Mouse (Mus musculus) kidney, embryonic 15.5 days (tissue): ENCODE results near the gene Rad51b. TPM values are rescaled to one million over a fixed set of nuclear protein-coding genes. Genes with fewer than 3 reads are reported as not detected.

Experiments
- ATAC-seq: fragments of 200-750 bp; cut with Nextera tagmentation; replicated peaks from 2 replicates; pipeline ENCODE4 v1.8.0; 2017; ENCODE audit warnings: moderate TSS enrichment; ENCODE audit not compliant: low FRiP score
- H3K27ac ChIP-seq: fragments of 300-500 bp; sonication (generic); 2 replicates; pipeline ENCODE4 v1.5.1; 2015; ENCODE audit warnings: mild to moderate bottlenecking, inconsistent platforms
- H3K27me3 ChIP-seq: fragments of 300-500 bp; sonication (generic); 2 replicates; pipeline ENCODE4 v1.6.1; 2015; ENCODE audit warnings: inconsistent platforms
- H3K36me3 ChIP-seq: fragments of 300-500 bp; sonication (generic); 2 replicates; pipeline ENCODE4 v1.6.1; 2015; ENCODE audit warnings: inconsistent platforms
- H3K4me1 ChIP-seq: fragments of 300-500 bp; sonication (generic); 2 replicates; pipeline ENCODE4 v1.6.1; 2015; ENCODE audit warnings: inconsistent platforms
- H3K4me2 ChIP-seq: fragments of 300-500 bp; sonication (generic); 2 replicates; pipeline ENCODE4 v1.6.1; 2015; ENCODE audit warnings: moderate library complexity, mild to moderate bottlenecking, inconsistent platforms
- H3K4me3 ChIP-seq: fragments of 300-500 bp; sonication (generic); replicated peaks from 2 replicates; pipeline ENCODE4 v1.5.1; 2015; ENCODE audit warnings: mild to moderate bottlenecking, inconsistent platforms
- H3K9ac ChIP-seq: fragments of 300-500 bp; sonication (generic); 2 replicates; pipeline ENCODE4 v1.6.1; 2015; ENCODE audit warnings: mild to moderate bottlenecking, inconsistent platforms
- H3K9me3 ChIP-seq: fragments of 300-500 bp; sonication (generic); replicated peaks from 2 replicates; pipeline ENCODE4 v1.6.1; 2016; ENCODE audit warnings: inconsistent platforms
- WGBS: fragments of 180-500 bp; shearing (Covaris S2); methylation state at CpG from one replicate; pipeline ENCODE4 v1.1.7; 2015; ENCODE audit warnings: mixed read lengths; 5-methylcytosine and 5-hydroxymethylcytosine counted together
- polyA plus RNA-seq: library from polyadenylated mRNA; unstranded; fragments of >200 nt; fragmentation: Nextera tagmentation; extraction: Ambion mirVana; gene quantifications from 2 replicates; pipeline ENCODE4 v1.2.1, GENCODE M21; 2015

Rad51b gene
- polyA plus RNA-seq, 1 experiment from 2014 or later, result 8.2 TPM

- H3K27me3 ChIP-seq, result no peaks in the 10 kb centered on the region
- H3K27ac ChIP-seq, result no peak overlapping the region
- H3K4me2 ChIP-seq, result no peak overlapping the region
- H3K9me3 ChIP-seq, result no peaks in the 10 kb centered on the region
- ATAC-seq, result no peak
- WGBS, result 82% methylated on average over 5 of the region's 5 CpGs
- H3K4me3 ChIP-seq, result no peak overlapping the region
- no peak overlapping the region for H3K9ac ChIP-seq
- peaks cover 38% of the 10 kb centered on the region for H3K4me1 ChIP-seq
- no peaks in the 10 kb centered on the region for H3K36me3 ChIP-seq
Observed at GRCm38 (mm10) chr12:79357631-79358030, 60.5 kb downstream of the Rad51b start.

DNA sequence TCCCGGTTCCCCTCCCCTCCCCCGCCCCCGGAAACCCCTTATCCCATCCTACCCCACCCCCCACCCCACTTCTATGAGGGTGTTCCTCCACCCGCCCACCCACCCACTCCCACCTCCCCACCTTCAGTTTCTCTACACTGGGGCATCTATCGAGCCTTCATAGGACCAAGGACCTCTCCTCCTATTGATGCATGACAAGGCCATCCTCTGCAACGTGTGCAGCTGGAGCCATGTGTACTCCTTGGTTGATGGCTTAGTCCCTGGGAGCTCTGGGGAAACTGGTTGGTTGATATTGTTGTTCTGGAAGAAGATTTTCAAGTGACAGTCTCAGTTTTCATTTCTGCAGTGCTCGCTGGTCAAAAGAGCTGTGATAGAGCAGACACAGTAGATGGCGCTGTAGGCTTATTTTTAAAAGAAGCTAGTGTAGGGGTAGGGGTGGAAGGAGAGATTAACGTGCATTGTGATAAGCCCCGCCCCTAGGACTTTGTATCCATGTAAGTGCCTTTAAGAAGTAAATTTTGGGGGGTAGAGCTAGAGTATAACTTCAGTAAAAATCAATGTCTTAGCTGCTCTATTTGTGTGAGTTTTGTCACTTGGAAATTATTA is 61.6 kb downstream of the Rad51b start:
- H3K36me3 ChIP-seq, result no peaks in the 10 kb centered on the region
- peak; percentile 74 for ATAC-seq
- H3K4me3 ChIP-seq, result no peak overlapping the region
- WGBS, result 23% methylated on average over 10 of the region's 10 CpGs
- no peaks in the 10 kb centered on the region for H3K27me3 ChIP-seq
- peaks cover 30% of the 10 kb centered on the region for H3K4me1 ChIP-seq
- no peak overlapping the region for H3K4me2 ChIP-seq
- H3K9me3 ChIP-seq, result no peaks in the 10 kb centered on the region
- H3K27ac ChIP-seq, result no peak overlapping the region
- no peak overlapping the region for H3K9ac ChIP-seq

DNA sequence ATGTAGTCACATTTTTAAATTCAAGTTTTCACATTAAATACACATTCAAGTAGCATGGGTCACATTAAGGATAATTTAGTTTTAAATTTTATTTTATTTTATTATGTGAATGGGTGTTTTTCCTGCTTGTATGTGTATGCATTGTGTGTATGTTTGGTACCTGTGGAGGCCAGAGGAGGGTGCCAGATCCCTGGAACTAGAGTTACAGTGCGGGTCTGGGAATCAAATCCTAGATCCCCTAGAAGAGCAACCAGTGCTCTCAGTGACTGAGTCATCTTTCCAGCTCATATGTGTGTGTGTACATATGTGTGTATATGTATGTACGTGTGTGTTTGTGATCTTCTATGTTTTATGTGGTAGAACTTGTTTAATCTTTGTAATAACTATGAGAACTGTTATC is 62.3 kb downstream of the Rad51b start:
- Histone ChIP-seq H3K27ac (no peak overlapping the region; the same call in 1 of the 2 replicates), H3K4me3 (no peak overlapping the region), H3K4me2 (no peak overlapping the region), H3K9me3 (no peaks in the 10 kb centered on the region), H3K36me3 (no peaks in the 10 kb centered on the region), H3K4me1 (peaks cover 24% of the 10 kb centered on the region), H3K9ac (no peak overlapping the region), H3K27me3 (no peaks in the 10 kb centered on the region)
- 95% methylated on average over 2 of the region's 2 CpGs for WGBS
- no peak for ATAC-seq

DNA sequence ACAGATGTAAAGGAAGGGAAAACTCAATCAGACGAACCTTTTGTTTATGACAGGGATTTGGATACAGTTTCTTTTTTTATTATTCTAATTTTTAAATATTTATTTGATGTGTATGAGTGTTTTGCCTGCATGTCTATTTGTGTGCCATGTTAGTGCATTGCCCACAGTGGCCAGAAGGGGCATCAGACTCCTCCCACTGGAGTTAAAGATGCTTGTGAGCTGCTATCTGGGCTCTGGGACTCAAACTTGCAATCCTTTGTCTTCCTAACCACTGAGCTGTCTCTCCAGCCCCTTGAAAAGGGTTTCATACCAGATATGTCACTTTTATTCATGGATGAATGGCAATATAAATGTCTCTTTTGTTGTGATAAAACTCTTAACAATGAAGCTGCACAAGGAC is 65.1 kb downstream of the Rad51b start:
- H3K4me1 ChIP-seq, result 0 out of 2 replicates have a peak, but pooled peaks cover 2% of the 10 kb centered on the region
- no peaks in the 10 kb centered on the region for H3K9me3 ChIP-seq
- H3K4me3 ChIP-seq, result no peak overlapping the region
- no peak overlapping the region for H3K27ac ChIP-seq
- H3K4me2 ChIP-seq, result no peak overlapping the region
- H3K27me3 ChIP-seq, result no peaks in the 10 kb centered on the region
- no peak overlapping the region for H3K9ac ChIP-seq
- no peak for ATAC-seq
- H3K36me3 ChIP-seq, result no peaks in the 10 kb centered on the region
- WGBS, result 80% methylated on average over 1 of the region's 1 CpGs

DNA sequence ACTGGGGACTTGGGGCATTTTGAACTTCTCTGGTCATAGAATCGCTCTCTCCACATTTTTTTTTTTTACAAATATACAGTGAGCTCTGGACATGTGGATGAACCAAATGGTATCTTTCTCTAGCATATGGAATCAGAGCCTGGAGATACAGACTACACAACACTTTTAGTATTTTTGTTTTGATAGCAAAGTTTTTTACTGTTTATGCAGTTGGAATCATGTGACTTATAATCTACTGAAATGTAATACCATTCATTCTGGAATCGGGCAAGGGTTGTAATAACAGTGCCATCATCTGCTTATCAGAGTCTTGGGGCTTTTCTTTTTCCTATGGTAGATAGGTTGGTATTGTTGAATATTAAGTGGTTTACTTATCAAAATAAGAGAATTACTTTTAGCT is 67.2 kb downstream of the Rad51b start:
- no peaks in the 10 kb centered on the region for H3K9me3 ChIP-seq
- no peak overlapping the region for H3K4me3 ChIP-seq
- WGBS, result 87% methylated on average over 2 of the region's 2 CpGs
- H3K4me2 ChIP-seq, result no peak overlapping the region
- no peaks in the 10 kb centered on the region for H3K4me1 ChIP-seq
- H3K27me3 ChIP-seq, result no peaks in the 10 kb centered on the region
- no peaks in the 10 kb centered on the region for H3K36me3 ChIP-seq
- ATAC-seq, result no peak
- no peak overlapping the region for H3K27ac ChIP-seq
- no peak overlapping the region for H3K9ac ChIP-seq

GRCm38 (mm10) chr12:79368818-79369217 is 71.7 kb downstream of the Rad51b start:
- H3K9ac ChIP-seq, result no peak overlapping the region
- no peak for ATAC-seq
- no peak overlapping the region for H3K27ac ChIP-seq
- H3K9me3 ChIP-seq, result no peaks in the 10 kb centered on the region
- 0 out of 2 replicates have a peak, but pooled peaks cover 5% of the 10 kb centered on the region for H3K4me1 ChIP-seq
- H3K36me3 ChIP-seq, result no peaks in the 10 kb centered on the region
- H3K4me2 ChIP-seq, result no peak overlapping the region
- WGBS, result 94% methylated on average over 3 of the region's 3 CpGs
- no peak overlapping the region for H3K4me3 ChIP-seq
- no peaks in the 10 kb centered on the region for H3K27me3 ChIP-seq

- no peak for ATAC-seq
- Histone ChIP-seq H3K4me3 (no peak overlapping the region), H3K27ac (no peak overlapping the region), H3K36me3 (no peaks in the 10 kb centered on the region), H3K27me3 (no peaks in the 10 kb centered on the region), H3K9ac (no peak overlapping the region), H3K9me3 (no peaks in the 10 kb centered on the region), H3K4me1 (0 out of 2 replicates have a peak, but pooled peaks cover 5% of the 10 kb centered on the region), H3K4me2 (no peak overlapping the region)
- 70% methylated on average over 7 of the region's 7 CpGs for WGBS
Observed at GRCm38 (mm10) chr12:79369512-79370165, 72.6 kb downstream of the Rad51b start.

DNA sequence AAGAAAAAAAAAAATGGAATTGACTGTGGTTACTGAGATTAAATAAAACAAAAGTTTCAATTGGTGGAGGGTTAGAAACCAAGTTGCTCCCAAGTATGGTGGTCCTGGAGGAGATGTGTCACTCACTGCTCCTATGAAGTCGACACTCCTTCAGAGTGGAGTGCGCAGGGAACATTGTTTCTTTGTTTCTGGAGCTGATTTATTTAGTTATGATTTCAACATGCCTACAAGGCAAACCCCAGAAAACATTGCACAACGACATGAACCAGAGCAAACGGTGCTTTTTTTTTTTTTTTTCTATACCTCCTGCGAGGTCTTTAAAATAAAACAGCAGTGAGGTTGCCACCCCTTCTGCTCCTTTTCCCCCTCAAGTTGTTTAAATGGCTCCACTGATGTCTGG is 75.6 kb downstream of the Rad51b start:
- Histone ChIP-seq H3K27ac (no peak overlapping the region), H3K4me3 (no peak overlapping the region), H3K4me1 (0 out of 2 replicates have a peak, but pooled peaks cover 6% of the 10 kb centered on the region), H3K9me3 (no peaks in the 10 kb centered on the region), H3K27me3 (no peaks in the 10 kb centered on the region), H3K4me2 (no peak overlapping the region), H3K36me3 (no peaks in the 10 kb centered on the region), H3K9ac (no peak overlapping the region)
- no peak for ATAC-seq
- 78% methylated on average over 5 of the region's 5 CpGs for WGBS

DNA sequence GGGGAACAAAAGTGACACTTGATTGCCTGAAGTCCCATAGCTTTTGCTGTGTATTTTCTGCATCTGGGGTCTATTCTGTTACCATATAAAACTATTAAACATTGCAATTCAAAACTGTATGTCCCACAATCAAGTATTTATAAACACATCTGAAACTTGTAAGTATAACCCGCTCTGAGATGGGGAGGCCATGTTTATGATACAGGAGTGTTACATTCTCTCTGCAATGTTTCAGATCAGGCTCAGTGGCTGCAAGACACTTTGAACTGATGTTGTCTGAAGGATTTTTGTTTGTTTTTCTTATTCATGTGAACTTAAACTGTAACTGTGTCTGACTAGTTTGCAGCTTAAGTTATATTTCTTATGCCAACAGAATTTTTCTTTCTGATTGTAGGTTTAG is 80.3 kb downstream of the Rad51b start:
- no peaks in the 10 kb centered on the region for H3K27me3 ChIP-seq
- H3K4me1 ChIP-seq, result 0 out of 2 replicates have a peak, but pooled peaks cover 2% of the 10 kb centered on the region
- H3K9me3 ChIP-seq, result no peaks in the 10 kb centered on the region
- 78% methylated on average over 1 of the region's 1 CpGs for WGBS
- no peak overlapping the region for H3K4me3 ChIP-seq
- no peak overlapping the region for H3K27ac ChIP-seq
- no peak overlapping the region for H3K9ac ChIP-seq
- ATAC-seq, result no peak
- no peak overlapping the region for H3K4me2 ChIP-seq
- no peaks in the 10 kb centered on the region for H3K36me3 ChIP-seq

DNA sequence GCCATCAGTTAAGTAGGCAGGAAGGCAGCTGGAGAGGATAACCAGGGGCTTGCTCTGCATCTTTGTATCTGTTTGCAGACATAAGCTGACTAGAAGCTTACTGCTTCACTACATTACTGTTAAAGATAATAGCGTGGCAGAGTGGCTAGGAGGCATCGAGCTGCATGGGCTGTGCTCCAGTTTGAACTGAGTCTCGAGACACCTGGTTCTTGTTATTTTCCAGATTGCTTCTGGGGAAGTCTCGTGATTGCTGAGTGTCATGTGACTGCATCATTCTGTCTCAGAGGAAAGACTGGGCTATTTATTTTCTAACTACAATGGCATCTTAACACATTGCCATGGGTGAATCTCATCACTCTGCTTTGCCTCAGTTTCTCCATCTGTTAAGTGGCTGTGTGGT is 80.8 kb downstream of the Rad51b start:
- no peak overlapping the region for H3K4me2 ChIP-seq
- no peak overlapping the region for H3K27ac ChIP-seq
- ATAC-seq, result no peak

DNA sequence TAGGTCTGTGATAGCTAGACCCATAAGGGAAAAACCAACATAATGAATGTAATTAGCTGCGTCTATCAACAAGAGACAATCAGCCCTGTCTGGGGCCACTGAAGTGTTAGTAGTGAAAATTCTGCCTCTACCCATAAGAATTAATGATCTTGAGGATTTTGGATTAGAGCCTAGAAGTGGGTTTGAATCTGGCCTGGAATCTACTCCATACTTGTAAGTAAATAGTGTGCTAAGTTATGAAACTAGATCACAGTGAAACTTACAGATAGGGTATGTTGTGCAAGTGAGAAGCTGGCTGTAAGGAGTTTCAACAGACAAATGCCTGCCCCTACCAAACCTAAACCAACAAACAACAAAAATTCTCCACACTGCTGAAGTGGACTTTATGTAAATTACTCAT is 83.1 kb downstream of the Rad51b start:
- H3K9ac ChIP-seq, result no peak overlapping the region
- peaks cover 4% of the 10 kb centered on the region; the same call in 1 of the 2 replicates for H3K4me1 ChIP-seq
- H3K36me3 ChIP-seq, result no peaks in the 10 kb centered on the region
- no peak for ATAC-seq
- H3K4me3 ChIP-seq, result no peak overlapping the region
- no peak overlapping the region for H3K27ac ChIP-seq
- H3K4me2 ChIP-seq, result no peak overlapping the region
- H3K9me3 ChIP-seq, result no peaks in the 10 kb centered on the region
- H3K27me3 ChIP-seq, result no peaks in the 10 kb centered on the region
- 85% methylated on average over 1 of the region's 1 CpGs for WGBS

More for the DNA sequence above, 80.8 kb downstream of the Rad51b start:
- H3K4me1 ChIP-seq, result 0 out of 2 replicates have a peak, but pooled peaks cover 2% of the 10 kb centered on the region
- H3K4me3 ChIP-seq, result no peak overlapping the region
- no peaks in the 10 kb centered on the region for H3K27me3 ChIP-seq
- no peak overlapping the region for H3K9ac ChIP-seq
- H3K9me3 ChIP-seq, result no peaks in the 10 kb centered on the region
- H3K36me3 ChIP-seq, result no peaks in the 10 kb centered on the region
- WGBS, result 46% methylated on average over 4 of the region's 4 CpGs

- Histone ChIP-seq H3K9ac (no peak overlapping the region), H3K27me3 (no peaks in the 10 kb centered on the region), H3K9me3 (no peaks in the 10 kb centered on the region), H3K27ac (no peak overlapping the region), H3K4me3 (no peak overlapping the region), H3K4me2 (no peak overlapping the region), H3K4me1 (peaks cover 4% of the 10 kb centered on the region; the same call in 1 of the 2 replicates), H3K36me3 (no peaks in the 10 kb centered on the region)
- ATAC-seq, result no peak
- 67% methylated on average over 3 of the region's 3 CpGs for WGBS
Observed at GRCm38 (mm10) chr12:79381489-79381888, 84.4 kb downstream of the Rad51b start.
